In genomic region chr14:27367117-27367711, GRCm38 (mm10) we compare ENCODE assay signal across 11 mouse cellular contexts.
A peak's percentile ranks its signal among the peaks of the same experiment; 100 is the strongest.
DNase-seq lines count a peak whose midpoint lies in the region; ATAC-seq and TF ChIP-seq lines count a peak whose summit lies in the region.
"Had no signal": no experiment of that assay in that cellular context is flagged by ENCODE, and none has a peak within 500 bp of the region (broad histone marks: within the 10 kb centered on the region; RNA-seq: fewer than 3 reads in every experiment).

No protein-coding gene starts in this region.

- H3K36me3 ChIP-seq in liver, adult 2 months (ENCODE audit: control insufficient read depth, insufficient read depth, low read length), result peaks cover 8% of the 10 kb centered on the region
- H3K36me3 ChIP-seq in liver, embryonic 12.5 days, result no peaks in the 10 kb centered on the region
- no peaks in the 10 kb centered on the region for H3K36me3 ChIP-seq in hindbrain, embryonic 16.5 days (ENCODE audit: control insufficient read depth, insufficient read depth, low read length)
- H3K36me3 ChIP-seq: heart, embryonic 15.5 days; liver, embryonic 15.5 days; midbrain, embryonic 15.5 days had no signal

- 53% methylated on average over 10 of the region's 10 CpGs for WGBS in liver, adult 2 months
- 72% methylated on average over 10 of the region's 10 CpGs for WGBS in liver, embryonic 12.5 days (ENCODE audit: insufficient replicate concordance)
- WGBS in hindbrain, embryonic 16.5 days, result 55% methylated on average over 10 of the region's 10 CpGs
- 56% methylated on average over 10 of the region's 10 CpGs for WGBS in olfactory bulb, adult 2 months

- H3K27ac ChIP-seq in liver, adult 2 months (replicated peaks; ENCODE audit: insufficient read depth, low read depth, low read length), result no peak overlapping the region
- H3K27ac ChIP-seq in liver, embryonic 12.5 days, result no peak overlapping the region
- peak overlapping the region; percentile 6; the same call in 1 of the 2 replicates for H3K27ac ChIP-seq in hindbrain, embryonic 16.5 days (ENCODE audit: low read depth, low read length)
- 0 out of 2 replicates have a peak overlapping the region, but pooled peaks have one; percentile 46 for H3K27ac ChIP-seq in olfactory bulb, adult 2 months (ENCODE audit: insufficient read depth, low read depth, low read length)
- H3K27ac ChIP-seq: liver, embryonic 15.5 days; midbrain, embryonic 15.5 days had no signal

- intact Hi-C loops in gastrocnemius, postnatal 14 days (cut with DNase I; ENCODE audit: low total_unique reads), result no loop called here

- H3K4me2 ChIP-seq in liver, embryonic 12.5 days, result no peak overlapping the region
- H3K4me2 ChIP-seq in hindbrain, embryonic 16.5 days (ENCODE audit: low read length), result no peak overlapping the region
- H3K4me2 ChIP-seq: heart, embryonic 15.5 days; liver, embryonic 15.5 days; midbrain, embryonic 15.5 days had no signal

- ATAC-seq in liver, embryonic 12.5 days, result no peak
- peak; percentile 70 for ATAC-seq in hindbrain, embryonic 16.5 days
- ATAC-seq: midbrain, embryonic 15.5 days had no signal

- H3K79me2 ChIP-seq in liver, adult 2 months (ENCODE audit: control insufficient read depth, insufficient read depth, low read length), result peaks cover 21% of the 10 kb centered on the region; the same call in 1 of the 2 replicates

- TF ChIP-seq CTCF in liver, adult 2 months (IDR thresholded peaks at IDR 0.05; ENCODE audit: low read depth, low read length), result no peak
- TF ChIP-seq CTCF in olfactory bulb, adult 2 months (IDR thresholded peaks at IDR 0.05; ENCODE audit: insufficient read depth, low read depth, low read length), result no peak

- no peak for TF ChIP-seq POLR2A in liver, adult 2 months (IDR thresholded peaks at IDR 0.05; ENCODE audit: extremely low read depth, insufficient read depth, low read length)
- TF ChIP-seq POLR2A in olfactory bulb, adult 2 months (IDR thresholded peaks at IDR 0.05; ENCODE audit: insufficient read depth, low read depth, low read length), result no peak

- peaks cover 7% of the 10 kb centered on the region for H3K4me1 ChIP-seq in liver, adult 2 months (ENCODE audit: control insufficient read depth, insufficient read depth, low read length)
- H3K4me1 ChIP-seq in liver, embryonic 12.5 days, result 0 out of 2 replicates have a peak, but pooled peaks cover 3% of the 10 kb centered on the region
- no peaks in the 10 kb centered on the region for H3K4me1 ChIP-seq in hindbrain, embryonic 16.5 days (ENCODE audit: control insufficient read depth, insufficient read depth, low read depth, low read length)
- H3K4me1 ChIP-seq in olfactory bulb, adult 2 months (ENCODE audit: control insufficient read depth, insufficient read depth, low read length), result peaks cover 22% of the 10 kb centered on the region
- H3K4me1 ChIP-seq: liver, embryonic 15.5 days; midbrain, embryonic 15.5 days had no signal

- H3K9me3 ChIP-seq in liver, embryonic 12.5 days (replicated peaks), result no peaks in the 10 kb centered on the region
- no peaks in the 10 kb centered on the region for H3K9me3 ChIP-seq in hindbrain, embryonic 16.5 days (ENCODE audit: control insufficient read depth, low read length)
- H3K9me3 ChIP-seq: heart, embryonic 15.5 days; liver, embryonic 15.5 days; midbrain, embryonic 15.5 days had no signal

- peak; percentile 37 for DNase-seq in gastrocnemius, postnatal 14 days
- no peak for DNase-seq in gastrocnemius, postnatal 10 days
- peak; percentile 81 for DNase-seq in liver, adult 2 months (ENCODE audit: extremely low read depth, low read depth, low spot score)
- no peak for DNase-seq in cerebellum, adult 9-10 months
- DNase-seq in lung, postnatal 10 days, result no peak

- no peak overlapping the region for H3K9ac ChIP-seq in liver, adult 2 months (ENCODE audit: low read depth, low read length)
- H3K9ac ChIP-seq in liver, embryonic 12.5 days, result no peak overlapping the region
- H3K9ac ChIP-seq in hindbrain, embryonic 16.5 days (ENCODE audit: low read depth, low read length), result no peak overlapping the region
- H3K9ac ChIP-seq: heart, embryonic 15.5 days; liver, embryonic 15.5 days; midbrain, embryonic 15.5 days had no signal

- H3K27me3 ChIP-seq in liver, adult 2 months (ENCODE audit: control insufficient read depth, insufficient read depth, low read length), result no peaks in the 10 kb centered on the region
- no peaks in the 10 kb centered on the region for H3K27me3 ChIP-seq in liver, embryonic 12.5 days (replicated peaks)
- no peaks in the 10 kb centered on the region for H3K27me3 ChIP-seq in hindbrain, embryonic 16.5 days (replicated peaks; ENCODE audit: control insufficient read depth, insufficient read depth, low read length)
- H3K27me3 ChIP-seq: heart, embryonic 15.5 days; liver, embryonic 15.5 days; midbrain, embryonic 15.5 days had no signal

- no peak overlapping the region for H3K4me3 ChIP-seq in liver, adult 2 months (ENCODE audit: insufficient read depth, low read depth, low read length)
- H3K4me3 ChIP-seq in liver, embryonic 12.5 days, result no peak overlapping the region
- no peak overlapping the region for H3K4me3 ChIP-seq in hindbrain, embryonic 16.5 days (ENCODE audit: low read length)
- no peak overlapping the region for H3K4me3 ChIP-seq in olfactory bulb, adult 2 months (ENCODE audit: insufficient read depth, low read depth, low read length)
- H3K4me3 ChIP-seq: heart, embryonic 15.5 days; liver, embryonic 15.5 days; midbrain, embryonic 15.5 days had no signal

Comparison
In these comparisons a context has a peak if more than half of its experiments do, and no peak if none do; other contexts are left out.
1. DNase-seq: peak in gastrocnemius, postnatal 14 days (single experiment) and liver, adult 2 months (single experiment); none in gastrocnemius, postnatal 10 days (single experiment), cerebellum, adult 9-10 months (single experiment) and lung, postnatal 10 days (single experiment).
2. H3K27ac ChIP-seq: peak in hindbrain, embryonic 16.5 days (single experiment) and olfactory bulb, adult 2 months (single experiment); none in liver, adult 2 months (single experiment) and liver, embryonic 12.5 days (single experiment).